Mouse (Mus musculus) heart, postnatal 4 days (tissue): ENCODE data around the gene Pitx3. TPM values are rescaled to one million over a fixed set of nuclear protein-coding genes. Genes with fewer than 3 reads are reported as not detected.
"Not testable (repeated sequence)": the region's sequence is repeated elsewhere in the genome, so short reads cannot be mapped to it uniquely, and the experiment has no call there.

Experiments used
- DNase-seq: peaks from one replicate; pipeline ENCODE4 v3.0.0; 2021
- total RNA-seq, 2 experiments: library from RNA; stranded (reverse); gene quantifications; 2 replicates each; pipeline ENCODE4 v1.2.3; 2021

Gene Pitx3
- total RNA-seq, 2 experiments from 2014 or later: not detected

DNA sequence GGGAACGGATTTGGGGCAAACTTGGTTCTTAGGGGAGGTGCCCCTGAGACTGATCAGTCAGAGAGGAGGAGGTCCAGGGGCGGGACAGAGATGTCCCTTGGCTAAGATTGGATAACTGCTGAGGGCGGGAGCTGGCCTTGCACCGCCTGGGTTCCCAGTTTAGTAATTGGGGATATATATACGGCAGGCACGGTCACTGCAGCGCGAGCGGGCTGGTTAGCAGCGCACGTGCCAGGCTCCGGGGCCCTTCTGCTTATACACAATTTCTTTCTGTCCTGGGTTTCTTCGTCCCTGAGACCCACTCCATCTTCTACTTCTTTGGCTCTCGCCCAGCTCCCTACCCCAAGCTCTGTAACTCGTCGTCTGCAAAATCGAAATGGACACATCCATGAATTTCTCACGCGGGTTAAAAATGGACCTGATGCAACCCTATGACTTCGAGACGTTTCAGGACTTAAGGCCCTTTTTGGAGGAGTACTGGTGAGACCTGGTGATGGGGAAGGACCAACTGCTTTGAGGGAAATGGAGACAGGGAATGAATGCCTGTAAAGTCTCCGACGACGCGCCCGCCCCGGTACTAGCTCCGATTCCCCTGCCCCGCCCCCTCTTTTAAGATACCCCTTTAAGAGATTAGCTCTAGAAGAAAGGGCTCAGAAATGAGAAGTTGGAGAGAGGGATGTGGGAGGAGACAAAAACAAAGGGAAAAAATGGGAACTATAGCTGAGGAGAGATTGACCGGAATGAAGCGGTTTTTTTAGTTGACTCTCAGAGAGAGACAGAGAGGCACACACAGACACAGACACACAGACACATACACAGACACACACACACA lies 16.2 kb downstream of the Pitx3 start, which contains the start of gene Elovl3:
Gene Elovl3, plus strand, starts transcription at position 204 of the 832 bp plus-strand sequence.
- peak; percentile 44 for DNase-seq

- DNase-seq: no peak
These were observed 16.8 kb downstream of the Pitx3 start for GRCm38 (mm10) chr19:46131283-46131682.

- DNase-seq: not testable (repeated sequence)
These were observed 18.4 kb downstream of the Pitx3 start for GRCm38 (mm10) chr19:46129737-46130136.

DNA sequence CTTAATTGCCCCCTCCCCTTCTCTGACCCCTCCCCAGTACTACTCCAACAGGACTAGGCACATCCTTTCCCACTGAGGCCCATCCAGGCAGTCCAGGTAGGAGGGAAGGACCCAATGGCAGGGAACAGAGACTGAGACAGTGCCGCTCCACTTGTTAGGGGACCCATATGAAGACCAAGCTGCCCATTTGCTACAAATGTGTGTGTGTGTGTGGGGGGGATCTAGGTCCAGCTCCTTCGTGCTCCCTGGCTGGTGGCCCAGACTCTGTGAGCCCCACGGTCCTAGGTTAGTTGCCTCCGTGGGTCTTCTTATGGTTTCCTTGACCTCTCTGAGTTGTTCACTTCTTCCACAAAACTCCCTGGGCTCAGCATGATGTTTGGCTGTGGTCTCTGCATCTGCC lies 21.8 kb downstream of the Pitx3 start:
- DNase-seq: no peak

- no peak for DNase-seq
These were observed 23.5 kb downstream of the Pitx3 start for GRCm38 (mm10) chr19:46124651-46125050.

DNA sequence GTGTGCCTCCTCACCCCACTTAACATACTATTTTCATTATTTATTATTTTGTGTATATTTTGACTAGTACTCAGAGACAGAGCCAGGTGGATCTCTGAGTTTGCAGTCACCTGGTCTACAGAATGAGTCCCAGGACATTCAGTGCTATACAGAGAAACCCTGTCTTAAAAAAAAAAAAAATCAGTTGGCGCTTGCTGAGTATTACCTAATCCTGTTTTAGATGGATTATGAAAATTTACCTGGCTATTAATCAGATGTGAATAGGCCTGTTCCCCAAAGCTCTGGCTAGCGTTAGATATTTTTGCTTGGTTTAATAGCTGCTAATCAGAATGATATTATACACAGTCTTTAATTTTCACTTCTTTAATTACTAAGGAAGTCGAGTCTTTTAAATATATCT lies 24.2 kb downstream of the Pitx3 start:
- no peak for DNase-seq

DNA sequence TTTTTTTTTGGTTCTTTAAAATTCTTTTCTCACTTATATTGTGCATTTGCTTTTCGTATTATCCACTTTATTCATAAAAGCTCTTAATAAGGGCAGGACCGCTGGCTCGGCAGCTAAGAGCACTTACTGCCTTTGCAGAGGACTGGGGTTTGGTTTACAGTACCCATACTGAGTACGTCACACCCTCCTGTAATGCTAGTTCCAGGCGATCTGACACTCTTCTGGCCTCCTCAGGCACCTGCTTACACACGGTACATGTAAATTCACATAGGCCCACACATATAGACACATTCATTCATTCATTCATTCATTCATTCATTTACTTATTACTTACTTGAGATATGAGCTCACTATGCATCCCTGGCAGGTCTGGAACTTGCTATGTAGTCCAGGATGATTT lies 27.3 kb downstream of the Pitx3 start:
- DNase-seq: no peak

GRCm38 (mm10) chr19:46119458-46119857 lies 28.7 kb downstream of the Pitx3 start:
- DNase-seq: no peak

- DNase-seq: no peak
These were observed 33.5 kb downstream of the Pitx3 start for GRCm38 (mm10) chr19:46114617-46115016.

GRCm38 (mm10) chr19:46110781-46111180 lies 37.3 kb downstream of the Pitx3 start:
- no peak for DNase-seq

- DNase-seq: no peak
These were observed 37.9 kb downstream of the Pitx3 start for GRCm38 (mm10) chr19:46110214-46110613.

DNA sequence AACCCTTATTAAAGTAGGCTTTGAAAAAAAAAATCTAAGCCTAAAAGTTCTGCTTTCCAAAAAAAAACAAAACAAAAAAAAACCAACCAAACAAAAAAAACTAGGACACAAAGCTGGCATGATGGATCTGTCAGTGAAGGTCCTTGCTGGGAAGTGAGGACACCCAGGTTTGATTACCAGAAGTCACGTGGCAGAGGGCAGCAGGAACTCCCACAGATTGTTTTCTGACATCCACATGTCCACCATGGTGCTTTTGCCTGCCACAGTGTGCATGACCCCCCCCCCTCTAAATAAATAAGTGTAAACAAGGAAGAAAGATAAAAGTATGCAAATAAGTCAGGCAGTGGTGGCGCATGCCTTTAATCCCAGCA lies 44.0 kb downstream of the Pitx3 start:
- no peak for DNase-seq

DNA sequence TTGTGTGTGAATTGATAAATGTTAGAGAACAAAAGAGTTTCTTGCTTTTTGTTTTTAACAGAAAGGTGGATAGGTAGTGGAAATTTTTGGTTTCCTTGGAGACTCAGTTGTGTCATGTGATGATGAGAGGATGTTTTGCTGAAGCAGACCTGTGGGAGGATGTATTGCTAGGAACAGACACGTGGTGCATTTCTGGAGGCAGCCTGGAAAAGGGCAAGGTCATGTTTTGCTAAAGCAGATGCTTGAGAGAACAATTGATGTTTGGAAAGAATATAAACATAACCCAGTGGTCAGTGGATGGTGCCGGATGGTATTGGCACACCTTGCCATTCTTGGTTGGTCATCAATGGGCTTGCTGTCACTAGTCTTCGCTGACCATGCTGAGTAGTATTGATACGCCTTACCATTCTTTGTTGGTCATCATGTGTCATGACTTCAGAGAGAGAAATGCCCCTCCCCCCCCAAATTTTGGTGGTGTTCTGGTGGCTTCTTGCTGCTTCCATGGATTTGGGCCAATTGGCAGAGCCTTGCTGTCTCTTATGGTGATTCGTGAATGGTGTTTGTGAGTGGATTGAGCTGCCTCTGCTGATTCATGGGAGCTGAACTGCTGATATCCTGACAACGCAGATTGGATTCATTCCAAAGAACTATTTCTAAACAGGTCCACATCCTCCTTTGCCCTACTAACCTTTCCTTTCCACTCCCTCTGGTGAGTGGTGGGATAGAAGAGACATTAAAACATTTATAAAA lies 44.5 kb downstream of the Pitx3 start:
- peak; percentile 14 for DNase-seq

DNA sequence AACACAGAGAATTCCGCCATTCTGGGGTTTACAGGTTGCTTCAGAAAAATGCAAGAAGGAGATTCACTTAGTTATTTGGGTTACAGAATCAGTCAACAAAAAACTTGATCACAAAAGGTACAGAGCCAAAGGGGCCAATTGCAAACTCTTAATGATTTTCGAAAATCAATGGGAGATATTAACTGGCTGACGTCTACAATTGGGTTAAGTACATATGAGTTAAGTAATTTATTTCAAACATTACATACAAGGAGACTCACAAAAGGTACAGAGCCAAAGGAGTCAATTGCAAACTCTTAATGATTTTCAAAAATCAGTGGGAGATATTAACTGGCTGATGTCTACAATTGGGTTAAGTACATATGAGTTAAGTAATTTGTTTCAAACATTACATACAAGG lies 48.6 kb downstream of the Pitx3 start:
- no peak for DNase-seq

- no peak for DNase-seq
These were observed 51.7 kb downstream of the Pitx3 start for GRCm38 (mm10) chr19:46096396-46096795.

DNA sequence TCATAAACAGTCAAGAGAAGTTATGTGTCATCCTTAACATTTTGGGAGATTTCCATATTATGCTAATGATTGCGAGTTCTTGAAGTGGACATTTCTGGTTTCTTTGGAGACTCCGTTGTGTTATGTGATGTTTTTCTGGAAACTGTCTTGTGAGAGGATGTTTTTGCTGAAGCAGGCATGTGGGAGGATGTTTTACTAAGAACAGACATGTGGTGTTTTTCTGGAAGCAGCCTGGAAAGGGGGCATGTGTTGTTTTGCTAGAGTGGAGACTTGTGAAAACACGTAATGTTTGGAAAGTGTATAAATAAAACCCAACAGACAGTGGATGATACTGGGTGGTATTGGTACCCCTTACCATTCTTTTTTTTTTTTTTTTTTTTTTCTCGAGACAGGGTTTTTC lies 52.8 kb downstream of the Pitx3 start:
- no peak for DNase-seq

GRCm38 (mm10) chr19:46094144-46094543 lies 54.0 kb downstream of the Pitx3 start:
- DNase-seq: no peak

GRCm38 (mm10) chr19:46091641-46092040 lies 56.5 kb downstream of the Pitx3 start:
- DNase-seq: no peak

- DNase-seq: peak; percentile 58
These were observed 60.3 kb downstream of the Pitx3 start for GRCm38 (mm10) chr19:46087871-46088270.

GRCm38 (mm10) chr19:46086337-46086736 lies 61.8 kb downstream of the Pitx3 start:
- DNase-seq: peak; percentile 68
